Mouse (Mus musculus) liver, adult 2 months (tissue): ENCODE measurements at regions not wholly inside any gene's neighbourhood (a gene's known extent, or its start where the extent isn't known, plus 50 kb on each side); places are given as distances from the start of the nearest gene placed in this dataset.

Experiments used
- DNase-seq: peaks from one replicate; pipeline ENCODE4 v3.0.0-alpha.2; 2011; ENCODE audit warnings: low read depth, low spot score; ENCODE audit errors: extremely low read depth
- H3K27ac ChIP-seq: fragments of 200-500 bp; replicated peaks from 2 replicates; pipeline ENCODE4 v1.5.1; 2012; ENCODE audit warnings: low read depth, mild to moderate bottlenecking, control low read depth, inconsistent platforms, low read length; ENCODE audit not compliant: insufficient read depth
- H3K27me3 ChIP-seq: fragments of 200-500 bp; 2 replicates; pipeline ENCODE4 v1.6.1; 2012; ENCODE audit warnings: mild to moderate bottlenecking, moderate library complexity, low read length, inconsistent platforms; ENCODE audit not compliant: control insufficient read depth, insufficient read depth
- H3K36me3 ChIP-seq: fragments of 200-500 bp; 2 replicates; pipeline ENCODE4 v1.6.1; 2012; ENCODE audit warnings: low read length, inconsistent platforms; ENCODE audit not compliant: control insufficient read depth, insufficient read depth
- H3K4me1 ChIP-seq: fragments of 200-500 bp; 2 replicates; pipeline ENCODE4 v1.6.1; 2011; ENCODE audit warnings: low read length; ENCODE audit not compliant: control insufficient read depth, insufficient read depth
- H3K4me3 ChIP-seq: fragments of 200-500 bp; 2 replicates; pipeline ENCODE4 v1.5.1; 2011; ENCODE audit warnings: low read depth, mild to moderate bottlenecking, control low read depth, low read length, moderate library complexity; ENCODE audit not compliant: insufficient read depth
- H3K79me2 ChIP-seq: fragments of 200-500 bp; 2 replicates; pipeline ENCODE4 v1.6.1; 2012; ENCODE audit warnings: inconsistent platforms, mild to moderate bottlenecking, low read length, moderate library complexity; ENCODE audit not compliant: control insufficient read depth, insufficient read depth
- H3K9ac ChIP-seq: fragments of 200-500 bp; 2 replicates; pipeline ENCODE4 v1.6.1; 2012; ENCODE audit warnings: low read depth, mild to moderate bottlenecking, control low read depth, inconsistent platforms, low read length
- CTCF ChIP-seq: fragments of 200-500 bp; IDR thresholded peaks from 2 replicates; pipeline ENCODE4 v1.5.1; 2011; ENCODE audit warnings: low read depth, low read length, control low read depth
- POLR2A ChIP-seq: fragments of 200-500 bp; IDR thresholded peaks from 2 replicates; pipeline ENCODE4 v1.6.1; 2011; ENCODE audit warnings: low read length, control low read depth; ENCODE audit not compliant: insufficient read depth; ENCODE audit errors: extremely low read depth
- WGBS: fragments of 180-500 bp; shearing (Covaris S2); methylation state at CpG from one replicate; pipeline ENCODE4 v1.1.7; 2018; 5-methylcytosine and 5-hydroxymethylcytosine counted together

DNA sequence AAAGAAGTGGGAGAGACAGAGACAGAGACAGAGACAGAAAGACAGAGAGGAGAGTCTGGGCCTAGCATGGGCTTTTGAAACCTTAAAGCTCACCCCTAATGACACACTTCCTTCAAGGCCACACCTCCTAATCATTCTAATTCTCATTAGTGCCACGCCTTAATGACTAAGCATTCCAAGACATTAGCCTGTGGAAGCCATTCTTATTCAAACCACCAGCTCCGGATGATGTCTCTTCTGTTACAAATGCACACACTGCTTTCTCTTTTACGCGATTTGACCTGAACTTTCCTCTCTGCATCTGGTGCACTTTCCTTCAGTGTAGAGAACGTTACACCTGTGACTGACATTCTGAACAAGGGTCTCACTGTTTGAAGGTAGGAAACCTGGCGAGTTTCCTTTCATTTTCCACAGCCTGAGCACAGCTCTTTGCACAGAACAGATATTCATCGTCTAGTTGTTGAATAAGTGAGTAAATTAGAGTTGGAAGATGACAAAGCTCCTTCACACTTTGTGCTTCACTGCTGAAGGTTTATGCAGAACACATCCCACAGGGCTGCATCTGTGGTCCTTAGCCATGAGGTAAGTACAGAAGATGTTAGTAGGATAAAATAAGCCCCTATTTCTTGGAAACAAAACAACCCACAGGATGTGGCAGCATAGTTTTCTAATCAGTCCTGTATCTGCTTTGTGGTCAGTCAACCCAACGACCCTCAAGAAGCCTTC, 116.8 kb downstream of the Faxc start:
- no peak for DNase-seq
- 68% methylated on average over 8 of the region's 8 CpGs for WGBS
- Histone ChIP-seq H3K79me2 (no peaks in the 10 kb centered on the region), H3K36me3 (no peaks in the 10 kb centered on the region), H3K4me1 (no peaks in the 10 kb centered on the region), H3K27me3 (no peaks in the 10 kb centered on the region), H3K4me3 (no peak overlapping the region), H3K27ac (no peak overlapping the region), H3K9ac (no peak overlapping the region)
- TF ChIP-seq POLR2A (no peak), CTCF (no peak)

DNA sequence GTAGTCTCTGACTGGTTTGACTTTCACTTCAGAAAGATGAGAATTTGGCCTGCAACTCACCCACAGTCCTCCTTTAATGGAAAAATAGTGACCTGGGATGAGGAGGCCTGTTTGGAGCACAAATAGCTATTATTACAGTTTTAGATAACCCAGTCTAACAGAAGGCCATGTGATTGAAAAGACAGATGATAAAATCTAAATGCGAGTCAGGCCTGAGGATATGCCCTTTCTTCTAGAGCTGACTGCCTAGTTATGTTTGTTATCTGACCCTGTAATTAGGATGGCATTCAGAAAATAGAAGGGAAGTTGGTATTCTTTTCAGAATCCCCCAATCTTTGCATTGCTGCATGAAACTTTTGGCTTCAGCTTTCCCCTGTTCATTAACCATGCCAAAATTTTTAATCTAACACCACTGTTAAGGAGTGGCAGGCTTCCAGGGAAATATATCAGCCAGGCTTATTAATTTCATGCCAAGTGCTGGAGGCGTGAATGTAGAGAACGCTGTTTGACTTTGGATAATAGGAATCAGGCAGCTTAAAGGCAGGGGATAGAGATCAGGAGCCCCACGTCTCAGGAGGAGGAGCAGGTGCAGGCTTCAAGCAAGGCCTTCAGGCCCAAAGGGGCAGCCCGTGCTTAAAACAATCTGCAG, 135.8 kb downstream of the Faxc start:
- no peak overlapping the region for H3K27ac ChIP-seq
- TF ChIP-seq CTCF (no peak), POLR2A (no peak)
- 50% methylated on average over 5 of the region's 5 CpGs for WGBS
- H3K27me3 ChIP-seq: no peaks in the 10 kb centered on the region
- DNase-seq: no peak
- no peak overlapping the region for H3K9ac ChIP-seq
- no peaks in the 10 kb centered on the region for H3K36me3 ChIP-seq
- no peaks in the 10 kb centered on the region for H3K4me1 ChIP-seq
- no peak overlapping the region for H3K4me3 ChIP-seq
- H3K79me2 ChIP-seq: no peaks in the 10 kb centered on the region

- H3K9ac ChIP-seq: no peak overlapping the region
- DNase-seq: no peak
- no peak overlapping the region for H3K27ac ChIP-seq
- WGBS: 76% methylated on average over 14 of the region's 14 CpGs
- H3K4me1 ChIP-seq: no peaks in the 10 kb centered on the region
- no peak for TF ChIP-seq POLR2A
- no peak for TF ChIP-seq CTCF
- H3K27me3 ChIP-seq: no peaks in the 10 kb centered on the region
- H3K79me2 ChIP-seq: no peaks in the 10 kb centered on the region
- no peaks in the 10 kb centered on the region for H3K36me3 ChIP-seq
- H3K4me3 ChIP-seq: no peak overlapping the region
Measured at GRCm38 (mm10) chr4:22067678-22068299, 136.7 kb downstream of the Faxc start.

DNA sequence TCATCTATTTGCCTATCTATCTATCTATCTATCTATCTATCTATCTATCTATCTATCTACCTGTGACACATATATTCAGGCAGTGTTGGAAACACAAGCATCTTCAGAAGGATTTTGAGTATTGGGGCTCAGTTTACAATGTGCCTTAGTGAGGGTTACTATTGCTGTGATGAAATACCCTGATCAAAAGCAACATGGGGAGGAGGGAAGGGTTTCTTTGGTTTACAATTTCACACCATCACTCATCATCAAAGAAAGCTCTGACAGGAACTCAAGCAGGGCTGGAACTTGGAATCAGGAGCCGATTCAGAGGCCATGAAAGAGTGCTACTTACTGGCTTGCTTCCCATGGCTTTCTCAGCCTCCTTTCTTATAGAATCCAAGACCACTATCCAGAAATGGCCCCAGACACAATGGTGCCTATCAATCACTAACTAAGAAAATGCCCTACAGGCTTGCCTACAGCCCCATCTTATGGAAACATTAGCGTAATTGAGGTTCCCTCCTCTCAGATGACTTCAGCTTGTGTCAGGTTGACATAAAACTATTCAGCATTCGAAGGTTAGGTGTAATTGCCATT, 157.2 kb downstream of the Faxc start:
- 79% methylated on average over 3 of the region's 3 CpGs for WGBS
- DNase-seq: no peak

GRCm38 (mm10) chr4:22089637-22090041, 158.5 kb downstream of the Faxc start:
- no peak for DNase-seq
- H3K4me1 ChIP-seq: no peaks in the 10 kb centered on the region
- WGBS: 87% methylated on average over 1 of the region's 1 CpGs

More for the DNA sequence above, 157.2 kb downstream of the Faxc start:
- Histone ChIP-seq H3K9ac (no peak overlapping the region), H3K27me3 (0 out of 2 replicates have a peak, but pooled peaks cover 1% of the 10 kb centered on the region), H3K36me3 (no peaks in the 10 kb centered on the region), H3K79me2 (no peaks in the 10 kb centered on the region), H3K4me3 (no peak overlapping the region), H3K4me1 (no peaks in the 10 kb centered on the region), H3K27ac (no peak overlapping the region)
- TF ChIP-seq CTCF (no peak), POLR2A (no peak)

More at GRCm38 (mm10) chr4:22089637-22090041, 158.5 kb downstream of the Faxc start:
- Histone ChIP-seq H3K36me3 (no peaks in the 10 kb centered on the region), H3K27me3 (no peaks in the 10 kb centered on the region), H3K27ac (no peak overlapping the region), H3K9ac (no peak overlapping the region), H3K79me2 (no peaks in the 10 kb centered on the region), H3K4me3 (no peak overlapping the region)
- TF ChIP-seq POLR2A (no peak), CTCF (no peak)
